ENCODE assay signal across 14 mouse cellular contexts in genomic region chr13:102600026-102600425, GRCm38 (mm10).
DNase-seq lines count a peak whose midpoint lies in the region; ATAC-seq and TF ChIP-seq lines count a peak whose summit lies in the region.
"Had no signal": no experiment of that assay in that cellular context is flagged by ENCODE, and none has a peak within 500 bp of the region (broad histone marks: within the 10 kb centered on the region; RNA-seq: fewer than 3 reads in every experiment).

No protein-coding gene starts in this region.

- H3K9me3 ChIP-seq in heart, embryonic 13.5 days, result no peaks in the 10 kb centered on the region
- H3K9me3 ChIP-seq in ES-Bruce4 (replicated peaks; ENCODE audit: control insufficient read depth, insufficient read depth, low read length, poor library complexity, severe bottlenecking), result no peaks in the 10 kb centered on the region
- H3K9me3 ChIP-seq in midbrain, embryonic 14.5 days (ENCODE audit: control insufficient read depth, low read length), result no peaks in the 10 kb centered on the region
- H3K9me3 ChIP-seq: limb, embryonic 12.5 days had no signal

- H3K9ac ChIP-seq in heart, embryonic 13.5 days, result no peak overlapping the region
- no peak overlapping the region for H3K9ac ChIP-seq in ES-Bruce4 (ENCODE audit: low read depth, poor library complexity, severe bottlenecking)
- no peak overlapping the region for H3K9ac ChIP-seq in midbrain, embryonic 14.5 days (replicated peaks; ENCODE audit: low read length)
- H3K9ac ChIP-seq: forebrain, postnatal 0 days; limb, embryonic 12.5 days had no signal

- peak overlapping the region; percentile 7; the same call in 1 of the 2 replicates for H3K4me2 ChIP-seq in heart, embryonic 13.5 days
- no peak overlapping the region for H3K4me2 ChIP-seq in midbrain, embryonic 14.5 days (ENCODE audit: low read length)
- H3K4me2 ChIP-seq: limb, embryonic 12.5 days had no signal

- intact Hi-C loops in heart, postnatal 14 days (cut with DNase I), result no loop called here

- no peak for TF ChIP-seq POLR2A in ES-Bruce4 (IDR thresholded peaks at IDR 0.05; ENCODE audit: insufficient read depth, low read length)

- H3K27me3 ChIP-seq in heart, embryonic 13.5 days (replicated peaks), result no peaks in the 10 kb centered on the region
- H3K27me3 ChIP-seq in ES-Bruce4 (ENCODE audit: control insufficient read depth, insufficient read depth, low read length, poor library complexity, severe bottlenecking), result no peaks in the 10 kb centered on the region
- no peaks in the 10 kb centered on the region for H3K27me3 ChIP-seq in midbrain, embryonic 14.5 days (ENCODE audit: control insufficient read depth, insufficient read depth, low read length)

- H3K4me3 ChIP-seq in heart, embryonic 13.5 days, result no peak overlapping the region
- H3K4me3 ChIP-seq in layer of hippocampus, adult 2 months, result no peak overlapping the region
- H3K4me3 ChIP-seq in ES-Bruce4 (ENCODE audit: low read depth, low read length), result no peak overlapping the region
- H3K4me3 ChIP-seq in midbrain, embryonic 14.5 days (replicated peaks; ENCODE audit: low read depth, low read length), result no peak overlapping the region
- H3K4me3 ChIP-seq: limb, embryonic 12.5 days had no signal

- H3K36me3 ChIP-seq in heart, embryonic 13.5 days, result no peaks in the 10 kb centered on the region
- H3K36me3 ChIP-seq in ES-Bruce4 (ENCODE audit: control insufficient read depth, insufficient read depth, low read length, poor library complexity, severe bottlenecking), result no peaks in the 10 kb centered on the region
- H3K36me3 ChIP-seq in midbrain, embryonic 14.5 days (ENCODE audit: control insufficient read depth, insufficient read depth, low read length), result no peaks in the 10 kb centered on the region
- H3K36me3 ChIP-seq: limb, embryonic 12.5 days had no signal

- no peak for TF ChIP-seq CTCF in layer of hippocampus, adult 2 months (conservative IDR thresholded peaks at IDR 0.05)
- TF ChIP-seq CTCF in ES-Bruce4 (IDR thresholded peaks at IDR 0.05; ENCODE audit: low read depth, low read length), result no peak

- WGBS in heart, embryonic 13.5 days, result 25% methylated on average over 4 of the region's 4 CpGs
- WGBS in midbrain, embryonic 14.5 days, result 21% methylated on average over 4 of the region's 4 CpGs

- TF ChIP-seq EP300 in ES-Bruce4 (IDR thresholded peaks at IDR 0.05; ENCODE audit: insufficient read depth, low read depth, low read length), result peak; percentile 67; the same call in 1 of the 2 replicates

- H3K27ac ChIP-seq in heart, embryonic 13.5 days (replicated peaks), result peak overlapping the region; percentile 74
- peak overlapping the region; percentile 59 for H3K27ac ChIP-seq in layer of hippocampus, adult 2 months
- no peak overlapping the region for H3K27ac ChIP-seq in ES-Bruce4 (ENCODE audit: insufficient read depth, low read length)
- no peak overlapping the region for H3K27ac ChIP-seq in midbrain, embryonic 14.5 days (replicated peaks; ENCODE audit: low read depth, low read length)
- H3K27ac ChIP-seq: limb, embryonic 12.5 days had no signal

- ATAC-seq in heart, embryonic 13.5 days (ENCODE audit: extremely low read depth, insufficient number of reproducible peaks, low FRiP score, low TSS enrichment), result no peak
- ATAC-seq in midbrain, embryonic 14.5 days (ENCODE audit: low FRiP score, low TSS enrichment), result no peak
- ATAC-seq: CD4-positive, CD25-positive, alpha-beta regulatory T cell, adult 4 months had no signal

- no peak for DNase-seq in heart, postnatal 14 days
- peak; percentile 10 to 26 for DNase-seq in layer of hippocampus, adult 2 months (ENCODE audit: low spot score in 2 of 2)
- DNase-seq in layer of hippocampus, postnatal 14 days (ENCODE audit: low spot score in 2 of 2), result no peak
- DNase-seq in R1 (ENCODE audit: low read depth, low spot score), result peak; percentile 60
- DNase-seq in B cell, adult 2 months, result no peak
- DNase-seq in midbrain, embryonic 14.5 days, result no peak
- DNase-seq: adrenal gland, adult 8-10 months; forebrain, postnatal 0 days; kidney, postnatal 36 days; lung, adult 18-20 months had no signal

- H3K4me1 ChIP-seq in heart, embryonic 13.5 days, result peaks cover 43% of the 10 kb centered on the region
- H3K4me1 ChIP-seq in ES-Bruce4 (ENCODE audit: control insufficient read depth, insufficient read depth, low read length), result no peaks in the 10 kb centered on the region
- H3K4me1 ChIP-seq in midbrain, embryonic 14.5 days (ENCODE audit: control insufficient read depth, insufficient read depth, low read length), result no peaks in the 10 kb centered on the region
- H3K4me1 ChIP-seq: limb, embryonic 12.5 days had no signal

Comparison
In these comparisons a context has a peak if more than half of its experiments do, and no peak if none do; other contexts are left out.
1. DNase-seq: peak in layer of hippocampus, adult 2 months (2 of 2) and R1 (single experiment); none in heart, postnatal 14 days (0 of 2), layer of hippocampus, postnatal 14 days (0 of 2), B cell, adult 2 months (0 of 2) and midbrain, embryonic 14.5 days (single experiment).
2. H3K27ac ChIP-seq: peak in heart, embryonic 13.5 days (single experiment) and layer of hippocampus, adult 2 months (single experiment); none in ES-Bruce4 (single experiment) and midbrain, embryonic 14.5 days (single experiment).